Mouse (Mus musculus): ENCODE data around the gene Pkhd1.
"Not testable (repeated sequence)": the region's sequence is repeated elsewhere in the genome, so short reads cannot be mapped to it uniquely, and the experiment has no call there.

DNA sequence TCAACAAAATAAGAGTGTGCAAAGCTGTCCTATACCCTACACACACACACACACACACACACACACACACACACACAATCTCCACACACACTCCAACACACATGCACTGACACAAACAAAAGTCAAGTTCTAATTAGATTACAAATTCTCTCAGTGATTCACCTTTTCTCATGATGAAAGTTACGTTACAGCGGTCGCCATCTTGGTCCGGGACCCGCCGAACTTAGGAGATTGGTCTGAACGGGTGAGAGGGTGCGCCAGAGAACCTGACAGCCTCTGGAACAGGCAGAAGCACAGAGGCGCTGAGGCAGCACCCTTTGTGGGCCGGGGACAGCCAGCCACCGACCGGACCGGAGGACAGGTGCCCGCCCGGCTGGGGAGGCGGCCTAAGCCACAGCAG lies 185.8 kb downstream of the Pkhd1 start:
- TF ChIP-seq CTCF (IDR thresholded peaks at IDR 0.05; ENCODE audit: control insufficient read depth, insufficient read depth, low read length); POLR2A (IDR thresholded peaks at IDR 0.05; ENCODE audit: borderline replicate concordance, control insufficient read depth, low read depth, low read length): not testable (repeated sequence)
